Mouse (Mus musculus): Measurements from ENCODE around the gene Tmem59l. TPM values are rescaled to one million over a fixed set of nuclear protein-coding genes. Genes with fewer than 3 reads are reported as not detected.
A peak's percentile ranks its signal among the peaks of the same experiment; 100 is the strongest.

Tmem59l gene
- total and polyA plus RNA-seq, 2 experiments from 2014 or later, result not detected

DNA sequence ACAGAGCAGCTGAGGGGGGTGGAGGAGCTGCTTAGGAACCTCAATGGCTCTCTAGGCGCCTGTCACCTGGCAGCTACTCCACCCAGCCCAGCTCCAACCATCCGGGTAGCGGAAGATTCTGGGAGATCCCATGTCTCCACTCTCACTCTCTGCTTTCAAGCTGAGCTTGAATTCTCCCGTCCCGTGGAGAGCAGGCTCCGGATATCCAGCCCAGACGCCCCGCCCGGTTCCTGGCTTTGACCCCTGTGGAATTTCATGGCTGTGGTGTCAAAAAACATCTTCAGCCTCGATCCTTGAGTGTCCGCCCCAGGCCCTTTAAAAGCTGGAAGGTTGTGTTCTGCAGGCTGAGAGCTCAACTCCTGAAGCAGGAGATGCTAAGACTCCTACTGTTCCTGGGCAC lies 20.4 kb downstream of the Tmem59l start:
- Histone ChIP-seq H3K4me1 (ENCODE audit: control insufficient read depth, insufficient read depth) (peaks cover 42% of the 10 kb centered on the region), H3K4me2 (ENCODE audit: low read depth, low read length) (0 out of 2 replicates have a peak overlapping the region, but pooled peaks have one; percentile 23), H3K27me3 (ENCODE audit: control insufficient read depth, insufficient read depth, low read length) (no peaks in the 10 kb centered on the region), H3K4me3 (ENCODE audit: low read depth, low read length) (no peak overlapping the region), H3K27ac (ENCODE audit: low read depth) (0 out of 2 replicates have a peak overlapping the region, but pooled peaks have one; percentile 28), H3K9me3 (replicated peaks; ENCODE audit: control insufficient read depth, low read length) (no peaks in the 10 kb centered on the region), H3K9ac (replicated peaks; ENCODE audit: low read depth, low read length) (0 out of 2 replicates have a peak overlapping the region, but pooled peaks have one; percentile 7), H3K36me3 (replicated peaks; ENCODE audit: control insufficient read depth, insufficient read depth, low read length) (no peaks in the 10 kb centered on the region)
- no peak for TF ChIP-seq EP300 (IDR thresholded peaks at IDR 0.05; ENCODE audit: low read depth)
- TF ChIP-seq CTCF (IDR thresholded peaks at IDR 0.05; ENCODE audit: low read depth), result no peak
- ATAC-seq (ENCODE audit: insufficient read depth, low read depth), result no peak
- DNase-seq (ENCODE audit: low spot score), result no peak
- WGBS, result 39% methylated on average over 11 of the region's 11 CpGs

DNA sequence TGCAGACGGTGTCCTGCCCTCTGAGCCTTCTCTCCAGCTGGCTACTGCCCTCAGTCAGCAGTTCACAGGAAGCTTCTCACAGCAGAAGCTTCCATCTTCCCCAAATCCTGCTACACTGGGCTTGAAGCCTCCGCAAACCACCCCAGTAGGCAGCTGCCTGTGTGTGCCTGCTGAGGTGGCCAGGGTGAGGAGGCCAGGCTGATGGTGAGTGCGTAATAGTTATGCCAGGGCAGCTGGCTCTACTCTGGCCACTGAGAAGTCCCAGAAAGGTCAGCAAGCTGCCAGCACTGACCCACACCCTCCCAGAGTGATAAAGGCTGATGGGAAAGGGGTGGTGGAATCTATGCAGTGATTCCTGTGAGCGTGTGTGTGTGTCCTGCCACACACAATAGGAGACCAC lies 20.9 kb downstream of the Tmem59l start:
- H3K4me1 ChIP-seq (ENCODE audit: control insufficient read depth, insufficient read depth), result peaks cover 44% of the 10 kb centered on the region
- ATAC-seq (ENCODE audit: insufficient read depth, low read depth) (no peak), DNase-seq (ENCODE audit: low spot score) (no peak)
- H3K9ac ChIP-seq (replicated peaks; ENCODE audit: low read depth, low read length), result no peak overlapping the region
- no peaks in the 10 kb centered on the region for H3K9me3 ChIP-seq (replicated peaks; ENCODE audit: control insufficient read depth, low read length)
- 0 out of 2 replicates have a peak overlapping the region, but pooled peaks have one; percentile 23 for H3K4me2 ChIP-seq (ENCODE audit: low read depth, low read length)
- no peak overlapping the region for H3K4me3 ChIP-seq (ENCODE audit: low read depth, low read length)
- no peaks in the 10 kb centered on the region for H3K27me3 ChIP-seq (ENCODE audit: control insufficient read depth, insufficient read depth, low read length)
- TF ChIP-seq EP300 (IDR thresholded peaks at IDR 0.05; ENCODE audit: low read depth) (no peak), CTCF (IDR thresholded peaks at IDR 0.05; ENCODE audit: low read depth) (no peak)
- H3K27ac ChIP-seq (ENCODE audit: low read depth), result 0 out of 2 replicates have a peak overlapping the region, but pooled peaks have one; percentile 28
- H3K36me3 ChIP-seq (replicated peaks; ENCODE audit: control insufficient read depth, insufficient read depth, low read length), result no peaks in the 10 kb centered on the region
- 75% methylated on average over 4 of the region's 4 CpGs for WGBS

DNA sequence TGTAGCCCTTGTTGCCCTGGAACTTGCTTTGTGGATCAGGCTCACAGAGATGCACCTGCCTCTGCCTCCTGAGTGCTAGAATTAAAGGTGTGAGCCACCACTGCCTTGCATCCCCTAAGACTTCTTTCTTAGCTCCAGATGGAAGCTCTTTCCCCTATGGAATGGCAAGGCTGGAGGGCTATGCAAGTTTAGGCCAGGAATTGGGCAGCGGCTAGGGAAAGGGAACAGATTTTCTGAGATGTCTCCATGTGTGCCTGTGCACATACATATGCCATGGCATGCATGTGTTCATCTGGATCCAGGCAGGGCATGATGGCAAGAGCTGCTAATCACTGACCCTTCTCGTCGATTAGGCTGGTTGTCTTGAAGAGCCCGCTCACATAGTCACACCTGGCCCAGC lies 21.5 kb downstream of the Tmem59l start:
- TF ChIP-seq CTCF (IDR thresholded peaks at IDR 0.05; ENCODE audit: low read depth), result no peak
- TF ChIP-seq EP300 (IDR thresholded peaks at IDR 0.05; ENCODE audit: low read depth), result no peak
- Histone ChIP-seq H3K36me3 (replicated peaks; ENCODE audit: control insufficient read depth, insufficient read depth, low read length) (no peaks in the 10 kb centered on the region), H3K27ac (ENCODE audit: low read depth) (no peak overlapping the region), H3K4me3 (ENCODE audit: low read depth, low read length) (no peak overlapping the region), H3K9me3 (replicated peaks; ENCODE audit: control insufficient read depth, low read length) (no peaks in the 10 kb centered on the region), H3K9ac (replicated peaks; ENCODE audit: low read depth, low read length) (no peak overlapping the region), H3K4me2 (ENCODE audit: low read depth, low read length) (no peak overlapping the region), H3K4me1 (ENCODE audit: control insufficient read depth, insufficient read depth) (peaks cover 47% of the 10 kb centered on the region), H3K27me3 (ENCODE audit: control insufficient read depth, insufficient read depth, low read length) (no peaks in the 10 kb centered on the region)
- ATAC-seq (ENCODE audit: insufficient read depth, low read depth), result no peak
- no peak for DNase-seq (ENCODE audit: low spot score)
- 99% methylated on average over 4 of the region's 4 CpGs for WGBS

DNA sequence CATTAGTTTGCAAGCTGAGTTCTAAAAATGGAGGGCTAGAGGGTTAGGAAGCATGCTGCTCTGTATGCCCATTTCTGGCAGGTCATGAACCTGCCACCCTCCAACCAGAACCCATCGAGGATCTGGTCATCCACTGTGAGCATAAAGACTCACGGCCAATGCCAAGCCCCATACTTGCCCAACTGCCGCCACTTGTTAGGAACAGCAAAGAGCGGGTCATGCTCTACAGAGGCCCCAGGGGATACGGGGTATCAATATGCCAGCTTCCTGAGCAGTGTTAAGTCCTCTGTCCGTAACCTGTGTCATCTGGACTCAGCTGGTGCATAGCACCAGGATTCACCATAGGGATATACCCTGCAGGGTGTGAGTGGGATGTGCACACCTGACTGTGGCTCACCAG lies 23.0 kb downstream of the Tmem59l start:
- peaks cover 34% of the 10 kb centered on the region for H3K4me1 ChIP-seq (ENCODE audit: control insufficient read depth, insufficient read depth)
- H3K27ac ChIP-seq (ENCODE audit: low read depth), result no peak overlapping the region
- H3K4me2 ChIP-seq (ENCODE audit: low read depth, low read length), result no peak overlapping the region
- H3K4me3 ChIP-seq (ENCODE audit: low read depth, low read length), result no peak overlapping the region
- DNase-seq (ENCODE audit: low spot score), result no peak
- H3K9ac ChIP-seq (replicated peaks; ENCODE audit: low read depth, low read length), result no peak overlapping the region
- H3K36me3 ChIP-seq (replicated peaks; ENCODE audit: control insufficient read depth, insufficient read depth, low read length), result no peaks in the 10 kb centered on the region
- no peaks in the 10 kb centered on the region for H3K27me3 ChIP-seq (ENCODE audit: control insufficient read depth, insufficient read depth, low read length)
- ATAC-seq (ENCODE audit: insufficient read depth, low read depth), result no peak
- TF ChIP-seq EP300 (IDR thresholded peaks at IDR 0.05; ENCODE audit: low read depth) (no peak), CTCF (IDR thresholded peaks at IDR 0.05; ENCODE audit: low read depth) (no peak)
- H3K9me3 ChIP-seq (replicated peaks; ENCODE audit: control insufficient read depth, low read length), result no peaks in the 10 kb centered on the region
- WGBS, result 94% methylated on average over 6 of the region's 6 CpGs

DNA sequence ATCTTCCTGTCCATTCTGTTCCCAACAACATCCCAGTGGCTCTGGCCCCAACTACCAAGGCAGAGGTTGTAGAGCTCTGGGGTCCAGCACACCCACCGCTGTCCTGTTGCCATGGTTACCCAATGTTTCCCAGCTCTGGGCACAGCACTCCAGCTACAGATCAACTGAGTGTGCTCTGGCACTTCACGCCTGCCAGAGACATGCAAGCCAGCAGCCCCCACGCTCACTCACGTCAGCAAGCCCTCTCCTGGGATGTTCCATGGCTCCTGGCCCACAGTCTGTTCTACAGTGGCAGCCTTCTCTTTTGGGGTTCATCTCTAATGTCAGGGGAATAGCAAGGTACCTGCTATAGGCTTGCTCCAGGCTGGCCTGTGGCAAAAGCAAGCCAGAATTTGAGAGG lies 23.9 kb downstream of the Tmem59l start:
- no peak for ATAC-seq (ENCODE audit: insufficient read depth, low read depth)
- no peak for DNase-seq (ENCODE audit: low spot score)
- no peaks in the 10 kb centered on the region for H3K27me3 ChIP-seq (ENCODE audit: control insufficient read depth, insufficient read depth, low read length)
- H3K9ac ChIP-seq (replicated peaks; ENCODE audit: low read depth, low read length), result no peak overlapping the region
- no peaks in the 10 kb centered on the region for H3K9me3 ChIP-seq (replicated peaks; ENCODE audit: control insufficient read depth, low read length)
- no peak overlapping the region for H3K27ac ChIP-seq (ENCODE audit: low read depth)
- H3K4me3 ChIP-seq (ENCODE audit: low read depth, low read length), result no peak overlapping the region
- H3K4me1 ChIP-seq (ENCODE audit: control insufficient read depth, insufficient read depth), result peaks cover 26% of the 10 kb centered on the region
- H3K4me2 ChIP-seq (ENCODE audit: low read depth, low read length), result no peak overlapping the region
- TF ChIP-seq CTCF (IDR thresholded peaks at IDR 0.05; ENCODE audit: low read depth), result no peak
- no peak for TF ChIP-seq EP300 (IDR thresholded peaks at IDR 0.05; ENCODE audit: low read depth)
- no peaks in the 10 kb centered on the region for H3K36me3 ChIP-seq (replicated peaks; ENCODE audit: control insufficient read depth, insufficient read depth, low read length)
- WGBS, result 67% methylated on average over 4 of the region's 4 CpGs

DNA sequence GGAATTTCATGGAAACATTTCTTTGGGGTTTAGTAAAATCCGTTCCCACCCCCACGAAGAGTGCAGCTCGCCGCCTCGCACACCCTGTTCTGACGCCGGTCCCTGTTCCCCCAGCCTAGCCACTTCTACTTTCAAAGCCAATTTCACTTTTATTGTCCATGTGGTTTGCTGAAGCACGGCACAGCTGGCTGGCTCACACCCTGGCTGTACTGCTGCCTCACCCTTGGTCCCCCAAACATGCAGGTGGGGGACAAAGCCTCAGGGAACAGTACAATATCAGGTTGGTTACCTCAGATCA lies 24.7 kb downstream of the Tmem59l start:
- Histone ChIP-seq H3K27ac (ENCODE audit: low read depth) (no peak overlapping the region), H3K4me3 (ENCODE audit: low read depth, low read length) (no peak overlapping the region), H3K36me3 (replicated peaks; ENCODE audit: control insufficient read depth, insufficient read depth, low read length) (no peaks in the 10 kb centered on the region), H3K4me2 (ENCODE audit: low read depth, low read length) (no peak overlapping the region), H3K9me3 (replicated peaks; ENCODE audit: control insufficient read depth, low read length) (no peaks in the 10 kb centered on the region), H3K4me1 (ENCODE audit: control insufficient read depth, insufficient read depth) (peaks cover 18% of the 10 kb centered on the region), H3K27me3 (ENCODE audit: control insufficient read depth, insufficient read depth, low read length) (no peaks in the 10 kb centered on the region), H3K9ac (replicated peaks; ENCODE audit: low read depth, low read length) (no peak overlapping the region)
- DNase-seq (ENCODE audit: low spot score) (no peak), ATAC-seq (ENCODE audit: insufficient read depth, low read depth) (no peak)
- TF ChIP-seq CTCF (IDR thresholded peaks at IDR 0.05; ENCODE audit: low read depth) (no peak), EP300 (IDR thresholded peaks at IDR 0.05; ENCODE audit: low read depth) (no peak)
- WGBS, result 88% methylated on average over 8 of the region's 8 CpGs
